Mouse (Mus musculus): ENCODE results near the gene Tmigd3. TPM values are rescaled to one million over a fixed set of nuclear protein-coding genes. Genes with fewer than 3 reads are reported as not detected.

Tmigd3 gene
- total and polyA plus RNA-seq, 3 experiments, result 0.31 TPM; not detected in 2

GRCm38 (mm10) chr3:105868135-105868534, 2.6 kb upstream of the Tmigd3 start:
- Histone ChIP-seq H3K9ac (ENCODE audit: low read depth, low read length) (no peak overlapping the region), H3K4me1 (ENCODE audit: control insufficient read depth, insufficient read depth, low read length) (peaks cover 18% of the 10 kb centered on the region), H3K36me3 (ENCODE audit: control insufficient read depth, insufficient read depth, low read length) (peaks cover 7% of the 10 kb centered on the region), H3K27ac (no peak overlapping the region), H3K4me3 (no peak overlapping the region), H3K27me3 (ENCODE audit: control insufficient read depth, insufficient read depth, low read length) (no peaks in the 10 kb centered on the region), H3K79me2 (replicated peaks; ENCODE audit: control insufficient read depth, insufficient read depth, low read length) (no peaks in the 10 kb centered on the region)
- no peak for DNase-seq
- intact Hi-C loops (cut with DNase I), result no loop called here
- 17% methylated on average over 2 of the region's 2 CpGs for WGBS
- TF ChIP-seq EP300 (IDR thresholded peaks at IDR 0.05; ENCODE audit: insufficient read depth, low read depth, low read length) (no peak), CTCF (IDR thresholded peaks at IDR 0.05) (no peak), POLR2A (IDR thresholded peaks at IDR 0.05; ENCODE audit: insufficient read depth, low read depth, low read length) (no peak)

GRCm38 (mm10) chr3:105872034-105872433, 1.3 kb downstream of the Tmigd3 start:
- H3K36me3 ChIP-seq (ENCODE audit: control insufficient read depth, insufficient read depth, low read length), result peaks cover 3% of the 10 kb centered on the region
- no peak for TF ChIP-seq EP300 (IDR thresholded peaks at IDR 0.05; ENCODE audit: insufficient read depth, low read depth, low read length)
- no peak overlapping the region for H3K9ac ChIP-seq (ENCODE audit: low read depth, low read length)
- H3K4me3 ChIP-seq, result no peak overlapping the region
- H3K27me3 ChIP-seq (ENCODE audit: control insufficient read depth, insufficient read depth, low read length), result no peaks in the 10 kb centered on the region
- H3K4me1 ChIP-seq (ENCODE audit: control insufficient read depth, insufficient read depth, low read length), result peaks cover 18% of the 10 kb centered on the region
- H3K79me2 ChIP-seq (replicated peaks; ENCODE audit: control insufficient read depth, insufficient read depth, low read length), result no peaks in the 10 kb centered on the region
- DNase-seq, result no peak
- intact Hi-C loops (cut with DNase I), result no loop called here
- 24% methylated on average over 6 of the region's 6 CpGs for whole genome bisulfite sequencing
- peak overlapping the region; percentile 69 for H3K27ac ChIP-seq

GRCm38 (mm10) chr3:105872579-105872978, 1.9 kb downstream of the Tmigd3 start:
- no peaks in the 10 kb centered on the region for H3K79me2 ChIP-seq (replicated peaks; ENCODE audit: control insufficient read depth, insufficient read depth, low read length)
- H3K27me3 ChIP-seq (ENCODE audit: control insufficient read depth, insufficient read depth, low read length), result no peaks in the 10 kb centered on the region
- 10% methylated on average over 3 of the region's 3 CpGs for WGBS
- no peak overlapping the region for H3K9ac ChIP-seq (ENCODE audit: low read depth, low read length)
- TF ChIP-seq CTCF (IDR thresholded peaks at IDR 0.05) (peak; percentile 32), POLR2A (IDR thresholded peaks at IDR 0.05; ENCODE audit: insufficient read depth, low read depth, low read length) (no peak)
- H3K27ac ChIP-seq, result peak overlapping the region; percentile 69
- H3K36me3 ChIP-seq (ENCODE audit: control insufficient read depth, insufficient read depth, low read length), result peaks cover 3% of the 10 kb centered on the region
- intact Hi-C loops (cut with DNase I), result no loop called here
- H3K4me1 ChIP-seq (ENCODE audit: control insufficient read depth, insufficient read depth, low read length), result peaks cover 18% of the 10 kb centered on the region
- no peak for DNase-seq
- H3K4me3 ChIP-seq, result no peak overlapping the region

GRCm38 (mm10) chr3:105873451-105874445, 3.0 kb downstream of the Tmigd3 start:
- H3K4me1 ChIP-seq (ENCODE audit: control insufficient read depth, insufficient read depth, low read length), result peaks cover 21% of the 10 kb centered on the region
- H3K4me3 ChIP-seq, result no peak overlapping the region
- H3K27ac ChIP-seq, result peak overlapping the region; percentile 40
- no peak overlapping the region for H3K9ac ChIP-seq (ENCODE audit: low read depth, low read length)
- 64% methylated on average over 6 of the region's 6 CpGs for WGBS
- H3K79me2 ChIP-seq (replicated peaks; ENCODE audit: control insufficient read depth, insufficient read depth, low read length), result no peaks in the 10 kb centered on the region
- H3K36me3 ChIP-seq (ENCODE audit: control insufficient read depth, insufficient read depth, low read length), result peaks cover 3% of the 10 kb centered on the region; the same call in 1 of the 2 replicates
- H3K27me3 ChIP-seq (ENCODE audit: control insufficient read depth, insufficient read depth, low read length), result no peaks in the 10 kb centered on the region
- DNase-seq, result no peak
- no peak for TF ChIP-seq CTCF (IDR thresholded peaks at IDR 0.05)
- no peak for TF ChIP-seq POLR2A (IDR thresholded peaks at IDR 0.05; ENCODE audit: insufficient read depth, low read depth, low read length)
- no peak for TF ChIP-seq EP300 (IDR thresholded peaks at IDR 0.05; ENCODE audit: insufficient read depth, low read depth, low read length)
- intact Hi-C loops (cut with DNase I), result no loop called here

- 51% methylated on average over 5 of the region's 5 CpGs for WGBS
- H3K79me2 ChIP-seq (replicated peaks; ENCODE audit: control insufficient read depth, insufficient read depth, low read length), result no peaks in the 10 kb centered on the region
Measured at GRCm38 (mm10) chr3:105876022-105876421, 5.3 kb downstream of the Tmigd3 start.

GRCm38 (mm10) chr3:105877252-105877803, 6.6 kb downstream of the Tmigd3 start:
- 43% methylated on average over 6 of the region's 6 CpGs for WGBS
- no peaks in the 10 kb centered on the region for H3K27me3 ChIP-seq (ENCODE audit: control insufficient read depth, insufficient read depth, low read length)
- intact Hi-C loops (cut with DNase I), result loop anchor here (5.0 kb wide), 1 partner anchor 50 kb away; no protein-coding TSS in a partner anchor
- no peaks in the 10 kb centered on the region for H3K79me2 ChIP-seq (replicated peaks; ENCODE audit: control insufficient read depth, insufficient read depth, low read length)
- TF ChIP-seq EP300 (IDR thresholded peaks at IDR 0.05; ENCODE audit: insufficient read depth, low read depth, low read length) (no peak), CTCF (IDR thresholded peaks at IDR 0.05) (no peak), POLR2A (IDR thresholded peaks at IDR 0.05; ENCODE audit: insufficient read depth, low read depth, low read length) (no peak)
- peak overlapping the region; percentile 70 for H3K27ac ChIP-seq
- no peak overlapping the region for H3K9ac ChIP-seq (ENCODE audit: low read depth, low read length)
- H3K4me3 ChIP-seq, result no peak overlapping the region
- peaks cover 18% of the 10 kb centered on the region for H3K4me1 ChIP-seq (ENCODE audit: control insufficient read depth, insufficient read depth, low read length)
- DNase-seq, result no peak
- H3K36me3 ChIP-seq (ENCODE audit: control insufficient read depth, insufficient read depth, low read length), result peaks cover 3% of the 10 kb centered on the region; the same call in 1 of the 2 replicates

More at GRCm38 (mm10) chr3:105876022-105876421, 5.3 kb downstream of the Tmigd3 start:
- intact Hi-C loops (cut with DNase I), result loop anchor here (5.0 kb wide), 1 partner anchor 49 kb away; no protein-coding TSS in a partner anchor
- TF ChIP-seq POLR2A (IDR thresholded peaks at IDR 0.05; ENCODE audit: insufficient read depth, low read depth, low read length) (no peak), EP300 (IDR thresholded peaks at IDR 0.05; ENCODE audit: insufficient read depth, low read depth, low read length) (no peak), CTCF (IDR thresholded peaks at IDR 0.05) (no peak)
- no peak for DNase-seq
- peaks cover 3% of the 10 kb centered on the region; the same call in 1 of the 2 replicates for H3K36me3 ChIP-seq (ENCODE audit: control insufficient read depth, insufficient read depth, low read length)
- H3K27ac ChIP-seq, result peak overlapping the region; percentile 59
- H3K9ac ChIP-seq (ENCODE audit: low read depth, low read length), result no peak overlapping the region
- peaks cover 22% of the 10 kb centered on the region for H3K4me1 ChIP-seq (ENCODE audit: control insufficient read depth, insufficient read depth, low read length)
- H3K27me3 ChIP-seq (ENCODE audit: control insufficient read depth, insufficient read depth, low read length), result no peaks in the 10 kb centered on the region
- no peak overlapping the region for H3K4me3 ChIP-seq

Data from heart, adult 2 months (tissue).